Mouse (Mus musculus): ENCODE measurements around the gene Rad9b.

The Rad9b gene

GRCm38 (mm10) chr5:122312942-122313684 is 40.9 kb downstream of the Rad9b start:
- no peak for DNase-seq (ENCODE audit: low spot score)

- no peak for DNase-seq (ENCODE audit: low spot score)
Measured at GRCm38 (mm10) chr5:122312346-122312745, 41.7 kb downstream of the Rad9b start.

GRCm38 (mm10) chr5:122311692-122312091 is 42.3 kb downstream of the Rad9b start:
- no peak for DNase-seq (ENCODE audit: low spot score)

GRCm38 (mm10) chr5:122310699-122311098 is 43.3 kb downstream of the Rad9b start:
- no peak for DNase-seq (ENCODE audit: low spot score)

- no peak for DNase-seq (ENCODE audit: low spot score)
Measured at GRCm38 (mm10) chr5:122306536-122306935, 47.5 kb downstream of the Rad9b start.

GRCm38 (mm10) chr5:122305472-122305871 is 48.6 kb downstream of the Rad9b start:
- peak; percentile 57 for DNase-seq (ENCODE audit: low spot score)

- no peak for DNase-seq (ENCODE audit: low spot score)
Measured at GRCm38 (mm10) chr5:122304541-122304940, 49.5 kb downstream of the Rad9b start.

GRCm38 (mm10) chr5:122303937-122304336 is 50.1 kb downstream of the Rad9b start:
- DNase-seq (ENCODE audit: low spot score) = peak; percentile 59

GRCm38 (mm10) chr5:122302810-122303745 is 51.0 kb downstream of the Rad9b start:
- no peak for DNase-seq (ENCODE audit: low spot score)

GRCm38 (mm10) chr5:122300071-122300518 is 53.9 kb downstream of the Rad9b start:
- DNase-seq (ENCODE audit: low spot score) = peak; percentile 44

- no peak for DNase-seq (ENCODE audit: low spot score)
Measured at GRCm38 (mm10) chr5:122295113-122295935, 58.7 kb downstream of the Rad9b start.

GRCm38 (mm10) chr5:122294219-122294735 is 59.8 kb downstream of the Rad9b start:
- no peak for DNase-seq (ENCODE audit: low spot score)

- no peak for DNase-seq (ENCODE audit: low spot score)
Measured at GRCm38 (mm10) chr5:122293131-122293530, 60.9 kb downstream of the Rad9b start.

GRCm38 (mm10) chr5:122291553-122292339 is 62.3 kb downstream of the Rad9b start:
- DNase-seq (ENCODE audit: low spot score) = no peak

GRCm38 (mm10) chr5:122291149-122291548 is 62.9 kb downstream of the Rad9b start:
- DNase-seq (ENCODE audit: low spot score) = no peak

- DNase-seq (ENCODE audit: low spot score) = no peak
Measured at GRCm38 (mm10) chr5:122288147-122288811, 65.8 kb downstream of the Rad9b start.

GRCm38 (mm10) chr5:122287026-122287425 is 67.0 kb downstream of the Rad9b start:
- DNase-seq (ENCODE audit: low spot score) = no peak

GRCm38 (mm10) chr5:122286191-122286590 is 67.8 kb downstream of the Rad9b start:
- no peak for DNase-seq (ENCODE audit: low spot score)

- no peak for DNase-seq (ENCODE audit: low spot score)
Measured at GRCm38 (mm10) chr5:122285767-122286150, 68.3 kb downstream of the Rad9b start.

- DNase-seq (ENCODE audit: low spot score) = peak; percentile 38
Measured at GRCm38 (mm10) chr5:122285029-122285766, 68.8 kb downstream of the Rad9b start.

Measured in adipocyte (in vitro differentiated cells).